Mouse (Mus musculus): ENCODE results near the gene Olfr1274-ps. TPM values are rescaled to one million over a fixed set of nuclear protein-coding genes. Genes with fewer than 3 reads are reported as not detected.

The Olfr1274-ps gene
- total RNA-seq, 2 experiments from 2014 or later, result not detected

Other genes with a start within 250 kb of the Olfr1274-ps start
- not detected for gene Olfr1270, start 245.6 kb upstream of the Olfr1274-ps start, total RNA-seq (2021)
- not detected for gene Olfr1506, start 174.2 kb upstream of the Olfr1274-ps start, total RNA-seq (2021)
- gene Olfr142, start 141.1 kb upstream of the Olfr1274-ps start, total RNA-seq (2021), result not detected
- gene Olfr1271, start 127.7 kb upstream of the Olfr1274-ps start, total RNA-seq (2021), result not detected
- not detected for gene Olfr1272, start 105.8 kb upstream of the Olfr1274-ps start, total RNA-seq (2021)
- not detected for gene Gm13769, start 76.5 kb upstream of the Olfr1274-ps start, total RNA-seq (2021)
- gene Ptprj, start 182.0 kb downstream of the Olfr1274-ps start, total RNA-seq (2021), result 1 to 10 TPM; 7.2 to 7.6 TPM